Mouse (Mus musculus) erythroblast, adult 5-6 weeks (primary cell): Measurements from ENCODE around the gene Smpdl3b. TPM values are rescaled to one million over a fixed set of nuclear protein-coding genes. Genes with fewer than 3 reads are reported as not detected.
"Not testable (repeated sequence)": the region's sequence is repeated elsewhere in the genome, so short reads cannot be mapped to it uniquely, and the experiment has no call there.

Source experiments
- ATAC-seq: replicated peaks from 2 replicates; pipeline ENCODE4 v1.8.0; 2016; ENCODE audit warnings: moderate number of reproducible peaks, mild to moderate bottlenecking, moderate TSS enrichment, inconsistent platforms; ENCODE audit not compliant: poor library complexity, low FRiP score, severe bottlenecking
- total RNA-seq, 2 experiments: library from RNA; stranded (forward) in 1 of 2; stranded (reverse) in 1 of 2; fragments of 150-400 nt in 1 of 2; fragments of 200-764, 138-1000 nt in 1 of 2; gene quantifications; 2 replicates each; pipeline versions ENCODE4 v1.2.3 to v1.2.4; 2015 to 2017; ENCODE audit warnings: low replicate concordance in 2 of 2

Smpdl3b gene
- total RNA-seq, 2 experiments from 2014 or later, result 0.26 to 3.3 TPM

- ATAC-seq, result no peak
Measured at GRCm38 (mm10) chr4:132741491-132741890, 15.6 kb downstream of the Smpdl3b start.

DNA sequence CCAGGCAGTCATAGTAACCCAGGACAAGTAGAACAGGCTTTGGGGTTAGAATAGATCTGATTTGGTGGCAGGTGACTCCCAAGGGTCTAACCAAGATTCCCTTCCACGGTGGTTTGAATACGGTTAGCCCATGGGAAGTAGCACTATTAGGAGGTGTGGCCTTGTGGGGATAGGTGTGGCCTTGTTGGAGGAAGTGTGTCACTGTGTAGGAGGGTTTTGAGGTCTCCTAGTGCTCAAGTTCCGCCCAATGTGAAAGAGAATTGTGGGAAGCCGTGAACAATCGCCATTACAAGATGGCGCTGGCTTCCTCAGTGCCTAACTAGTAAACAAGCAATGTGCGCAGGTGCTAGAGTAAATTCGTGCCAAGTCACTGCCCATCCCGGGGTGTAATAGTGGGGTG, 19.9 kb downstream of the Smpdl3b start:
- ATAC-seq, result not testable (repeated sequence)

DNA sequence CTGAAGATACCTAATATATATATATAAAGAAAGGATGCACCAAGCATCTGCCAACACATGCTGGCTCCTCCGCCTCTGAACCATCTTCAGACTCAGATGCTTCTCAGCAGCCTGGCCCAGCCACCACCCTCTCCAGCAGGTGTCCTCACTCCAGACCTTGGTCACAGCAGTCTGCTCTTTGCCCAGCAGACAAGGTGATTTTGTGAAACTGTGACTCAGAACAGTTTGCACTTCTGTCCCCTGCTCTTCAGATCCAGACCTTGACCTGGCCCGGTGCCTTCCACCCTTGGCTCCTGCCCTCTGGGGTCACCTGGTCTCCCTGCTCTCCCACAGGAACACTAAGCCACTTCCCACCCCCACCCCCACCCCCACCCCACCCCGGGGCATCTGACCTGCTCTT, 21.2 kb downstream of the Smpdl3b start:
- ATAC-seq, result no peak

- no peak for ATAC-seq
Measured at GRCm38 (mm10) chr4:132735389-132735788, 21.7 kb downstream of the Smpdl3b start.

- no peak for ATAC-seq
Measured at GRCm38 (mm10) chr4:132734766-132735165, 22.3 kb downstream of the Smpdl3b start.

DNA sequence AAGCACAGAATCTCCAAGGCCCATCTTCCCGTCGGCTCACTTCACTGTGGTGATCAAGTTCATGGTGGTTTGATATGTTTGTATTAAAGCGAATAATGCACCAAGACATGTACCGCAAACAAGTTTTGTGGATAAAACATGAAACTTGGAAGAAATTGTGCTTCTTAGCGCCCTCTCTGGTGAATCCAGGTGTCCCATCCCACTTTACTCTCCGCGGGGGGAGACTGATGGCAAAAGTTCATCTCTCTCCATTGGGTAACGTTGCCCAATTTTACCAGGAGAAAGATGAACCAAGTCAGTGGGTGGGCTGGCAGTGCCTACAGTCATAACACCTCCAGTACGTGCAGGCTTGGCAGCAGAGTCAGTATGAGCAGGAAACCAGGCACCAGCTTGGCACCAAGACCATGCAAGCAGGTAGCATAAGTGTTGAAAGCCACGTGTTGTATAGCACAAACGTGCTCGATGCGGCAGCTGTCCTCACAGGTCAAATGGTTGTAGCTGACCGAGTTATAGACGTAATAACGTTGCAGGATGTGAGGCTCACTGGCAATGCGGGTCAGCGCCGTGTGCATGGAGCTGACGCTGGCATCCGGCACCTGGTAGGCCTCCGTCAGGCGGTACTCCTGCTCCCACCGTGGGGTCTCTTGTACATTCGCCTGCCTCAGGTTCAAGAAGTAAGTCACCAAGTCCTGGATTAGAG, 23.8 kb downstream of the Smpdl3b start:
- no peak for ATAC-seq

DNA sequence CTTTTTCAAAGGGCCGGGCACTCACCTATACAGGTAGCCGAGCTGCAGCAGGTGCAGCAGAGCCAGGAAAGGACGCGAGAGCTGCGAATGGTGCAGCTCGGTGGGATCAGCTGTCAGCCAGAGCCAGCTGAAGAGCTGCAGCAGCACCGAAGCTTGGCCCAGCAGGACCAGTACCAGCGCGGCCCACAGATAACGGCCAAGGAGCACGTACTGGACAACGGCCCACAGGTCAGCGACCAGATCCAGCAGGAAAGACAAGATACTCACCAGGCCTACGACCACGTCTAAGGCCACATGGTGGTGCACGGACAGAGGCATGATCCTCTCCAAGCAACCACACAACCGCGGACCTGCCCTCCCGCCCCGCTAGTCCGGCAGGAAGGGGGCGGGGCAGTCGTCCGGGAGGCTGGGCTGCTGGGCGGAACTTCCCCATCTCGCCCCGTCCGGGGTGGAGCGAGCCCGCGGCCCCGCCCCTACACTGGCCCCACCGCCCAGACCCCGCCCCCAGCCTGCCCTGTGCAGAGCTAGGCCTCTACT, 24.8 kb downstream of the Smpdl3b start, which contains the start of gene Xkr8:
Gene Xkr8 (minus strand): TSS at position 399 of the 537 bp plus-strand sequence.
- peak; percentile 90 for ATAC-seq

GRCm38 (mm10) chr4:132731616-132732015, 25.4 kb downstream of the Smpdl3b start:
- ATAC-seq, result no peak

DNA sequence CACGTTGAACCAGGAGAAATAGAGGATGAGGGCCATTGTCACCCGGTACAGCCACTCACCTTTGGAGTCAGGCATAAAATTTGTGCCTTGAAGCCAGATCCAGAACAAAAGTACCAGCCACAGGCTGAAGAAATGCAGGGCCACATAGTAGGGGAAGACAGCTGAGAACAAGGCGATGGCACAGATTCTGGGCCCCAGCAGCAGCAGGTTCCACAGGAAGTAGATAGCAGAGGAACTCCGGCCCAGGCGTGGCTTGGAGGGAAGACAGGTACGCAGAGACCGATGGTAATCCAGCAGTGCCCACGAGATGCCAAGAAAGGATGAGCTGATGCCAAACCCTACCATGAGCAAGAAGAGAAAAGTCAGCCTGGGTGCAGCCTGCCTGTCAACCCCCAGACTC, 28.8 kb downstream of the Smpdl3b start:
- no peak for ATAC-seq

DNA sequence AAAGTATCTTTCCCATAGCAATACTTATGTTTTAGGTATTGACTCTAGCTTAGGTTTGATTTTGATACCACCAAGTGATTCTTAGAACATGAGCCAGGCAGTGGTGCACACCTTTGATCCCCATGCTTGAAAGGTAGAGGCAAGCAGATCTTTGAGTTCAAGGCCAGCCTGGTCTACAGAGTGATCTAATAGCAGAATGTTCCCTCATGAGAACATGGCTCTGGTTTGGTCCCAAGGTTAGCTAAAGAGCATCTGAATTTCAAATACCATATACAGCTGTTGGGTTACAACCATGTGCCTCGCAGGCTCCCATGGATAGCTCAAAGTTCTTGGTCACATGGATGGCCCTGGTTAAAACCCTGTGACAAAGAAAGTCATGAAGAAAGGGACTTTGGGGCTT, 38.8 kb downstream of the Smpdl3b start:
- no peak for ATAC-seq

DNA sequence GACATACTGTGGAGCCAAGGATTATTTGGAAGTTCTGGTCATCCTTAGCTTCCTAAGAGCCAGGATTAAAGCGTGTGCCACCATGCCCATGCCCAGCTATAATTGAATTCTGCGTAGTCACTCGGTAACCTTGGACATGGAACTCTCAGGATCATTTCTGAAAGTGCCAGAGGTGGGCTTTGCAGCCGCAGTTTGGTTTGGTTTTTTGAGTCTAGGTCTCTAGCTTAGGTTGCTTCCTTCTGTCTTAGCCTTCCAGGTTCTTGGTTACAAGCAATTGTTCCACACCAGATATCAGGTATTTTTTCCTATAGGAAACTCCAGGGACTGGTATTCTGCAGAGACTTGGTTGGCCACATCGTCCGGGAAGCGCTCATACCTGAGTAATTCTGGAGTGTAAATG, 43.9 kb downstream of the Smpdl3b start:
- no peak for ATAC-seq

- ATAC-seq, result no peak
Measured at GRCm38 (mm10) chr4:132706885-132707284, 50.2 kb downstream of the Smpdl3b start.

GRCm38 (mm10) chr4:132702076-132702475, 55.0 kb downstream of the Smpdl3b start:
- no peak for ATAC-seq

DNA sequence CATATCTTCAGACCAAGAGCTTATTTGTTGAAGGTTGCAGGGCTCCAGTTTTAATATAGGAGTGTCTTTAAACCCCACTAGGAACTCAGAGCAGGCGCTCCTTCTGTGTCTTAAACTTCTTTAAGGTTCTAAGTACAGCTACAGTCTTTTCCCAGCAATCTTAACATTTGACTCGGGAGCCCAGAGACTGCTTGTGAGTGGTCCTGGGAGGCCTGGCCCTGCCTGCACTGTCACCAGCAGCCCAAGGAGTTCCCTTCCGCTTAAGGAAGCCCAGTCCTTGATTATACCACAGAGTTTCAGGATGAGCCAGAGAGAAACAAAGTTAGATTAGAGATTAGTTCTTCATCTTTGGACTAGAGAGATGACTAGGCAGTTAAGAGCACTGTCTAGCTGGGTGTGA, 63.7 kb downstream of the Smpdl3b start:
- ATAC-seq, result no peak

- ATAC-seq, result no peak
Measured at GRCm38 (mm10) chr4:132689634-132690033, 67.4 kb downstream of the Smpdl3b start.

Other genes starting within 250 kb of the Smpdl3b start
- gene Sesn2, start 246.8 kb downstream of the Smpdl3b start, total RNA-seq (2015; ENCODE audit: low replicate concordance), result 3.7 and 4.6 TPM in 2 replicates
- 5.8 and 6.6 TPM in 2 replicates for gene Sesn2, start 246.8 kb downstream of the Smpdl3b start, total RNA-seq (2017; ENCODE audit: low replicate concordance)
- gene Atpif1, start 223.6 kb downstream of the Smpdl3b start, total RNA-seq (2015; ENCODE audit: low replicate concordance), result 715 and 778 TPM in 2 replicates
- 2,175 and 2,816 TPM in 2 replicates for gene Atpif1, start 223.6 kb downstream of the Smpdl3b start, total RNA-seq (2017; ENCODE audit: low replicate concordance)
- gene Dnajc8, start 221.7 kb downstream of the Smpdl3b start, total RNA-seq (2015; ENCODE audit: low replicate concordance), result 75.0 and 117 TPM in 2 replicates
- 262 and 314 TPM in 2 replicates for gene Dnajc8, start 221.7 kb downstream of the Smpdl3b start, total RNA-seq (2017; ENCODE audit: low replicate concordance)
- 3.1 and 9.0 TPM in 2 replicates for gene Ptafr, start 193.2 kb downstream of the Smpdl3b start, total RNA-seq (2015; ENCODE audit: low replicate concordance)
- 6.6 and 7.7 TPM in 2 replicates for gene Ptafr, start 193.2 kb downstream of the Smpdl3b start, total RNA-seq (2017; ENCODE audit: low replicate concordance)
- 25.6 and 33.9 TPM in 2 replicates for gene Eya3, start 118.3 kb downstream of the Smpdl3b start, total RNA-seq (2015; ENCODE audit: low replicate concordance)
- 15.1 and 34.6 TPM in 2 replicates for gene Eya3, start 118.3 kb downstream of the Smpdl3b start, total RNA-seq (2017; ENCODE audit: low replicate concordance)
- gene Xkr8, start 24.7 kb downstream of the Smpdl3b start, total RNA-seq (2015; ENCODE audit: low replicate concordance), result 1.7 and 1.9 TPM in 2 replicates
- 0.43 and 0.70 TPM in 2 replicates for gene Xkr8, start 24.7 kb downstream of the Smpdl3b start, total RNA-seq (2017; ENCODE audit: low replicate concordance)
- 17.3 and 20.6 TPM in 2 replicates for gene Rpa2, start 11.1 kb upstream of the Smpdl3b start, total RNA-seq (2015; ENCODE audit: low replicate concordance)
- 30.3 and 36.7 TPM in 2 replicates for gene Rpa2, start 11.1 kb upstream of the Smpdl3b start, total RNA-seq (2017; ENCODE audit: low replicate concordance)
- 9.4 and 23.0 TPM in 2 replicates for gene Themis2, start 39.1 kb upstream of the Smpdl3b start, total RNA-seq (2015; ENCODE audit: low replicate concordance)
- 7.8 and 10.7 TPM in 2 replicates for gene Themis2, start 39.1 kb upstream of the Smpdl3b start, total RNA-seq (2017; ENCODE audit: low replicate concordance)
- 8.8 and 12.5 TPM in 2 replicates for gene Ppp1r8, start 85.9 kb upstream of the Smpdl3b start, total RNA-seq (2015; ENCODE audit: low replicate concordance)
- 12.5 and 15.1 TPM in 2 replicates for gene Ppp1r8, start 85.9 kb upstream of the Smpdl3b start, total RNA-seq (2017; ENCODE audit: low replicate concordance)
- 18.0 and 23.1 TPM in 2 replicates for gene Stx12, start 127.3 kb upstream of the Smpdl3b start, total RNA-seq (2015; ENCODE audit: low replicate concordance)
- 20.8 and 28.8 TPM in 2 replicates for gene Stx12, start 127.3 kb upstream of the Smpdl3b start, total RNA-seq (2017; ENCODE audit: low replicate concordance)
- gene Fam76a, start 165.3 kb upstream of the Smpdl3b start, total RNA-seq (2015; ENCODE audit: low replicate concordance), result 26.5 and 39.9 TPM in 2 replicates
- gene Fam76a, start 165.3 kb upstream of the Smpdl3b start, total RNA-seq (2017; ENCODE audit: low replicate concordance), result 47.6 and 53.9 TPM in 2 replicates
- gene Fgr, start 216.8 kb upstream of the Smpdl3b start, total RNA-seq (2015; ENCODE audit: low replicate concordance), result 12.1 and 21.5 TPM in 2 replicates
- 13.4 and 18.7 TPM in 2 replicates for gene Fgr, start 216.8 kb upstream of the Smpdl3b start, total RNA-seq (2017; ENCODE audit: low replicate concordance)